Mouse (Mus musculus): ENCODE data around the gene Chmp4b. TPM values are rescaled to one million over a fixed set of nuclear protein-coding genes. Genes with fewer than 3 reads are reported as not detected.

The Chmp4b gene
- polyA plus RNA-seq, 1 experiment from 2014 or later: 28.0 TPM

GRCm38 (mm10) chr2:154670106-154670505 lies 18.6 kb downstream of the Chmp4b start:
- no peak for ATAC-seq (ENCODE audit: low FRiP score, low read depth)
- peaks cover 23% of the 10 kb centered on the region for H3K36me3 ChIP-seq
- no peak overlapping the region for H3K4me2 ChIP-seq (replicated peaks)
- H3K4me3 ChIP-seq: no peak overlapping the region
- H3K4me1 ChIP-seq: peaks cover 16% of the 10 kb centered on the region
- H3K27ac ChIP-seq: no peak overlapping the region
- WGBS: 70% methylated on average over 4 of the region's 4 CpGs
- H3K9ac ChIP-seq: 0 out of 2 replicates have a peak overlapping the region, but pooled peaks have one; percentile 6
- H3K9me3 ChIP-seq: no peaks in the 10 kb centered on the region
- no peaks in the 10 kb centered on the region for H3K27me3 ChIP-seq

- no peak for ATAC-seq (ENCODE audit: low FRiP score, low read depth)
- no peaks in the 10 kb centered on the region for H3K27me3 ChIP-seq
- WGBS: 78% methylated on average over 4 of the region's 4 CpGs
- H3K9me3 ChIP-seq: no peaks in the 10 kb centered on the region
- no peak overlapping the region for H3K4me3 ChIP-seq
- H3K27ac ChIP-seq: no peak overlapping the region
- no peak overlapping the region for H3K9ac ChIP-seq
- H3K4me1 ChIP-seq: peaks cover 15% of the 10 kb centered on the region
- H3K4me2 ChIP-seq (replicated peaks): no peak overlapping the region
- peaks cover 23% of the 10 kb centered on the region for H3K36me3 ChIP-seq
Measured at GRCm38 (mm10) chr2:154670741-154671140, 19.2 kb downstream of the Chmp4b start.

- H3K4me3 ChIP-seq: no peak overlapping the region
- H3K4me2 ChIP-seq (replicated peaks): no peak overlapping the region
- no peaks in the 10 kb centered on the region for H3K9me3 ChIP-seq
- H3K27ac ChIP-seq: peak overlapping the region; percentile 34; the same call in 1 of the 2 replicates
- ATAC-seq (ENCODE audit: low FRiP score, low read depth): no peak
- peaks cover 18% of the 10 kb centered on the region for H3K36me3 ChIP-seq
- peak overlapping the region; percentile 25; the same call in 1 of the 2 replicates for H3K9ac ChIP-seq
- 66% methylated on average over 4 of the region's 4 CpGs for WGBS
- no peaks in the 10 kb centered on the region for H3K27me3 ChIP-seq
- H3K4me1 ChIP-seq: peaks cover 26% of the 10 kb centered on the region
Measured at GRCm38 (mm10) chr2:154674008-154674407, 22.5 kb downstream of the Chmp4b start.

DNA sequence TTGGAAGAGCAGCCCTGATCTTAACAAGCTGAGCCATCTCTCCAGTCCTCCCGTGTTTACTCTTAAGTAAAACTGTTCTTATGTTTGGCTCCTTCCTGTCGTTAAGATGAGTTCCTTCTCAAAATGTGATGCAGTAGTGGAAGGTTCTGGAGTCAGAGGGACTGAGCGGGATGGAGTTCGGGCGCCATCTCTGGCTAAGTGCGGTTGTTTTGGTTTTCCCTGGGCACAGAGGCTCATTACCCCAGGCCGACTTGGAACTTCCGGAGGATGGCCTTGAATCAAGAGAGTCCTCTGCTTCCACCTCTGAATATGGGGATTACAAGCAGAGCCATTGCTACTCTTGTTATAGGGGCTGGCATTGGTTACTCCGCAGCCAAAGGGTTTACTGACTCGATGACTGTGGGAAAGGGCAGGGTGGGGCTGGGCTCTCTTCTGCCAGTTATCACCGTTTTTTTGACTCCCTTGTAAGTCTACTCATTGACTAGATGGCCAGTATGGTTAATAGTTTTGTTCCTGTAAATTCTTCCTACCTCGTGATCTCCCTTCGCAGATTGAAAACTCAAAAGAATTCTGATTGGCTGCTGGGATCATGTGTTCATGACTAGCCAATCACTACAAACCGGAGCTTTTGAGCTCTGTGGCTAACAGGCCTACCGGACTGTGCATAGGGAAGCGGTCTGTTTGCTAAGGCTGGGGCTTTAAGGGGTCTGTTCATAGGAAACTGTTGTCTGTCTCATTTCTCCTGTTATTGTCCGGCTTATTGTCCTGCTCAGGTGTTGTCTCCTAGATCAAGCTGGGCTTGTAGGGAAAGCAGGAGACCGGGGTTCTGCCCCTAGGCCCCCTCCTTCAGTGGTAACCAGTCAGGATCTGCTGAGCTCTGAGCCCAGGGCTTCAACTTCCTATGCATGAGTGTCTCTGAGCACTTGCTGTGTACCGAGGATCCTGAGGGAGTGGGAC lies 25.4 kb downstream of the Chmp4b start:
- no peaks in the 10 kb centered on the region for H3K9me3 ChIP-seq
- H3K9ac ChIP-seq: no peak overlapping the region
- H3K27ac ChIP-seq: peak overlapping the region; percentile 75
- H3K27me3 ChIP-seq: no peaks in the 10 kb centered on the region
- H3K4me1 ChIP-seq: peaks cover 30% of the 10 kb centered on the region
- peaks cover 10% of the 10 kb centered on the region for H3K36me3 ChIP-seq
- no peak overlapping the region for H3K4me3 ChIP-seq
- peak overlapping the region; percentile 38 for H3K4me2 ChIP-seq (replicated peaks)
- ATAC-seq (ENCODE audit: low FRiP score, low read depth): 0 out of 2 replicates have a peak, but pooled peaks have one; percentile 13
- WGBS: 69% methylated on average over 19 of the region's 19 CpGs

GRCm38 (mm10) chr2:154677651-154678139 lies 26.2 kb downstream of the Chmp4b start:
- Histone ChIP-seq H3K27me3 (no peaks in the 10 kb centered on the region), H3K9me3 (no peaks in the 10 kb centered on the region), H3K4me2 (replicated peaks) (peak overlapping the region; percentile 38), H3K9ac (no peak overlapping the region), H3K4me1 (peaks cover 37% of the 10 kb centered on the region), H3K27ac (peak overlapping the region; percentile 75), H3K4me3 (no peak overlapping the region), H3K36me3 (peaks cover 7% of the 10 kb centered on the region)
- WGBS: 49% methylated on average over 10 of the region's 10 CpGs
- peak; percentile 38; the same call in 1 of the 2 replicates for ATAC-seq (ENCODE audit: low FRiP score, low read depth)

GRCm38 (mm10) chr2:154678995-154679394 lies 27.5 kb downstream of the Chmp4b start:
- no peak for ATAC-seq (ENCODE audit: low FRiP score, low read depth)
- no peak overlapping the region for H3K4me3 ChIP-seq
- H3K27ac ChIP-seq: no peak overlapping the region
- no peak overlapping the region for H3K9ac ChIP-seq
- 0 out of 2 replicates have a peak, but pooled peaks cover 3% of the 10 kb centered on the region for H3K36me3 ChIP-seq
- peaks cover 34% of the 10 kb centered on the region for H3K4me1 ChIP-seq
- WGBS: 96% methylated on average over 3 of the region's 3 CpGs
- no peak overlapping the region for H3K4me2 ChIP-seq (replicated peaks)
- no peaks in the 10 kb centered on the region for H3K27me3 ChIP-seq
- no peaks in the 10 kb centered on the region for H3K9me3 ChIP-seq

GRCm38 (mm10) chr2:154680337-154680736 lies 28.8 kb downstream of the Chmp4b start:
- Histone ChIP-seq H3K4me1 (peaks cover 28% of the 10 kb centered on the region), H3K36me3 (0 out of 2 replicates have a peak, but pooled peaks cover 17% of the 10 kb centered on the region), H3K9ac (no peak overlapping the region), H3K9me3 (no peaks in the 10 kb centered on the region), H3K4me2 (replicated peaks) (no peak overlapping the region), H3K27ac (no peak overlapping the region), H3K27me3 (no peaks in the 10 kb centered on the region), H3K4me3 (no peak overlapping the region)
- WGBS: 82% methylated on average over 2 of the region's 2 CpGs
- no peak for ATAC-seq (ENCODE audit: low FRiP score, low read depth)

DNA sequence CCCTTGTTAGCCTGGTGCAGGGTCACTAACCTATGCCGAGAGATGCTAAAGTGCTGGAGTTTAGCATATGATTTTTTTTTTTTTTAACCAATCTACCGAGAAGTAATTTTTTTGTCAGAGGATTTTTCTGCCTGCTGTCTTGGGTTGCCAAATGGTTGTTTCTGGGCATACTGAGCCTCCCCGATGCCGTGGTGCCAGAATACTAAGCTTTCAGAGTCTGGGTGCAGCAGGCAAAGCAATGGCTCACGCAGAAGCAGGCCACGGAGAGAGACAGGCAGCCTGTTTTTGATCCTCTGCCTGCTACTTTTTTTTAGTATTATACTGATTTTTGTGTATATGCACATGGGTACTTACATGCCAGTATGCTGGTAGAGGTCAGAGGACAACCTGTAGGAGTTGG lies 29.4 kb downstream of the Chmp4b start:
- Histone ChIP-seq H3K36me3 (0 out of 2 replicates have a peak, but pooled peaks cover 16% of the 10 kb centered on the region), H3K9ac (no peak overlapping the region), H3K4me1 (peaks cover 28% of the 10 kb centered on the region), H3K9me3 (no peaks in the 10 kb centered on the region), H3K4me3 (no peak overlapping the region), H3K27me3 (no peaks in the 10 kb centered on the region), H3K4me2 (replicated peaks) (no peak overlapping the region), H3K27ac (no peak overlapping the region)
- no peak for ATAC-seq (ENCODE audit: low FRiP score, low read depth)
- 90% methylated on average over 6 of the region's 6 CpGs for WGBS

DNA sequence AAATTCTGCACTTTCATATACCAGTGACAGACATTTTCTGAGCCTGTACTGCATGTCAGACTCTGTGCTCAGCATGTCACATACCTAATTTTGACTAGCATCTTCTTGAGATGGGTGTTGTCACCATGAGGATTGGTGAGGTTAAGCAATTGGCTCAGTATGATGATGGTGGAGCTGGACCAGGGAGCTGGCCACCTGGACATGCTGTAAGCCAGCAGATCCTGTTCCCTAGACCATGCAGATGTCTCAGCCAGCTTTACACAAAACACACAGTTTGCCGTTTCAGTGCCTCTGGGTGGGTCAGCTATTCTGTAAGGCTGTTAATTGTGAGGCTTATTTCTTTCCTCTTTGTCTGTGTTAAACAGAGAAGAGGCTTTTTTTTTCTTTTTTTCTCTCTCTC lies 31.2 kb downstream of the Chmp4b start:
- no peak overlapping the region for H3K4me2 ChIP-seq (replicated peaks)
- H3K9ac ChIP-seq: no peak overlapping the region
- H3K36me3 ChIP-seq: 0 out of 2 replicates have a peak, but pooled peaks cover 16% of the 10 kb centered on the region
- no peak for ATAC-seq (ENCODE audit: low FRiP score, low read depth)
- no peaks in the 10 kb centered on the region for H3K9me3 ChIP-seq
- 40% methylated on average over 1 of the region's 1 CpGs for WGBS
- no peak overlapping the region for H3K27ac ChIP-seq
- no peak overlapping the region for H3K4me3 ChIP-seq
- H3K4me1 ChIP-seq: peaks cover 14% of the 10 kb centered on the region
- H3K27me3 ChIP-seq: no peaks in the 10 kb centered on the region

DNA sequence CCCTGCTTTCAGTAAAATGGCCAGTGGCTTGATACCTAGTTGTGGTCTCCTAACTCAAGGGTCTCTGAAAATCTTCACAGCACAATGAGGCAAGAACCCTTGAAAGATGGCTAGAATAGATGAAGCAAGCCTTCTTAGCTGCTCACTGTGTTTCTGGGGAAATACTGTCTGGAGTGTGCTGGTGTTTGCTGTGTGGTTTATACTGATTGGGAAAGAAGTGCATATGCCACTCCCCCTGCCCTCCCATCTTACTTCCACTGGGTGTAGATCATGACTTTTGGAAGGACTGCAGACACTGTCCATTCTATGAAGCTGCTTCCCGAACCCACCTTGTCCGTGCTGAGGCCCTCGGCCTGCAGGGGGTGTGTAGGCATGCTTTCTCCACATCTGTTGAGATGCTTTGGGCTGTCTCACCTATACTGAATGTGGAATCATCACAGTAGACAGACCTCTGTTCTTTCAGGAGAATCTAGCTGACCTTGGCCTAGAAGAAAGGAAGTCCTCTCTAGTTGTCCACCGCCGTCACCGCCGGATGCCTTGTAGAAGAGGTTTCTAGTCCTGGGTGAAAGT lies 33.5 kb downstream of the Chmp4b start:
- ATAC-seq (ENCODE audit: low FRiP score, low read depth): no peak
- Histone ChIP-seq H3K9ac (no peak overlapping the region), H3K4me1 (peaks cover 12% of the 10 kb centered on the region), H3K4me3 (no peak overlapping the region), H3K27ac (no peak overlapping the region), H3K27me3 (no peaks in the 10 kb centered on the region), H3K4me2 (replicated peaks) (no peak overlapping the region), H3K36me3 (peaks cover 26% of the 10 kb centered on the region), H3K9me3 (no peaks in the 10 kb centered on the region)
- WGBS: 98% methylated on average over 7 of the region's 7 CpGs

DNA sequence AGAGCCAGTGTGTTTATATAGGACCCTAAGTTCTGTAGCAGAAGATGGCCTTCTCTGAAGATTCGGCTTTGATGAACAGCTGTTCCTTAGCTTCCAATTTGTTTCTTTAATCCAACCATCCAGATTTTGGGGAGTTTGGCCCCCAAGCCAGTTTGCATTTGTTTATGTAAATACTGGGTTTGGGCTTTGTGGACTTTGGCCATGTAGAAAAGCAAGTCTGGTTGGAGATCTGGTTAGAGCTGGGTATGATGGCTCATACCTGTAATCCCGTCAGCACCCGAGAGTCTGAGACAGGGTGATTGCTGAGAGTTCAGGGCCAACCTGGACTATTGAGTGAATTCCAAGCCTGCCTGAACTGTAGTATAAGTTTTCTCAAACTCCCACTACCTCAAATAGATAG lies 34.3 kb downstream of the Chmp4b start:
- Histone ChIP-seq H3K4me1 (peaks cover 12% of the 10 kb centered on the region), H3K27ac (no peak overlapping the region), H3K9me3 (no peaks in the 10 kb centered on the region), H3K4me3 (no peak overlapping the region), H3K27me3 (no peaks in the 10 kb centered on the region), H3K9ac (no peak overlapping the region), H3K4me2 (replicated peaks) (no peak overlapping the region), H3K36me3 (peaks cover 34% of the 10 kb centered on the region)
- no peak for ATAC-seq (ENCODE audit: low FRiP score, low read depth)
- WGBS: 82% methylated on average over 3 of the region's 3 CpGs

GRCm38 (mm10) chr2:154686819-154687218 lies 35.3 kb downstream of the Chmp4b start:
- no peak for ATAC-seq (ENCODE audit: low FRiP score, low read depth)
- Histone ChIP-seq H3K4me1 (peaks cover 9% of the 10 kb centered on the region), H3K4me3 (no peak overlapping the region), H3K27ac (no peak overlapping the region), H3K9ac (no peak overlapping the region), H3K4me2 (replicated peaks) (no peak overlapping the region), H3K27me3 (no peaks in the 10 kb centered on the region), H3K9me3 (no peaks in the 10 kb centered on the region), H3K36me3 (peaks cover 42% of the 10 kb centered on the region)
- 87% methylated on average over 3 of the region's 3 CpGs for WGBS

All from limb, embryonic 13.5 days (tissue).